Mouse (Mus musculus): ENCODE measurements at regions not wholly inside any gene's neighbourhood (a gene's known extent, or its start where the extent isn't known, plus 50 kb on each side); places are given as distances from the start of the nearest gene placed in this dataset.

GRCm38 (mm10) chr2:128301709-128302108 is 175.9 kb downstream of the Bcl2l11 start:
- no peak for DNase-seq (ENCODE audit: extremely low spot score)

- DNase-seq (ENCODE audit: extremely low spot score), result no peak
Measured at GRCm38 (mm10) chr2:128304063-128304712, 178.3 kb downstream of the Bcl2l11 start.

GRCm38 (mm10) chr2:128306693-128307092 is 180.9 kb downstream of the Bcl2l11 start:
- no peak for DNase-seq (ENCODE audit: extremely low spot score)

DNA sequence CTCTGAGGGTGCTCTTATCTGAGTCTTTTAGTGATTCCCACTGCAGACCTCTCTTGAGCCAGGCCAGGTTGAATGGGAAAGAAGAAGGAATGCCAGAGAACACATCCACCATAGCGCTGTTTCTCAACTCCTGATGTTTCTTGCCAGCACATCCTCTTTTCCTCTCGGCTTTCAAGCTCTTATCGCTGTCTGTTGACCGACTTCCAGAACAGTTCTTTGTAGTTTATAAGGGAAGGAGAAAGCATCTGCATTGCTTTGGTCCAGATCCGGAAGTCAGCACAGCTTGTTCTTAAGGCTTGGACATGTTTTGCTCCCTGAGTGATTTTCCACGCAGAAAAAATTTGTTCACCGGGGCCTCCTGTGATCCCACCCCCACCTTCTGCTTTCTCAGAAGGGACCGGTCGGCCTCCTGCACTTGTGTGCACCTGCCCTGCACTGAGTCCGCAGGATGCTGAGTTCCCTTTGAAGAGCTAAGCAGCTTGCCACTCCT is 183.7 kb downstream of the Bcl2l11 start:
- no peak for DNase-seq (ENCODE audit: extremely low spot score)

- no peak for DNase-seq (ENCODE audit: extremely low spot score)
Measured at GRCm38 (mm10) chr2:128310081-128310480, 184.2 kb downstream of the Bcl2l11 start.

DNA sequence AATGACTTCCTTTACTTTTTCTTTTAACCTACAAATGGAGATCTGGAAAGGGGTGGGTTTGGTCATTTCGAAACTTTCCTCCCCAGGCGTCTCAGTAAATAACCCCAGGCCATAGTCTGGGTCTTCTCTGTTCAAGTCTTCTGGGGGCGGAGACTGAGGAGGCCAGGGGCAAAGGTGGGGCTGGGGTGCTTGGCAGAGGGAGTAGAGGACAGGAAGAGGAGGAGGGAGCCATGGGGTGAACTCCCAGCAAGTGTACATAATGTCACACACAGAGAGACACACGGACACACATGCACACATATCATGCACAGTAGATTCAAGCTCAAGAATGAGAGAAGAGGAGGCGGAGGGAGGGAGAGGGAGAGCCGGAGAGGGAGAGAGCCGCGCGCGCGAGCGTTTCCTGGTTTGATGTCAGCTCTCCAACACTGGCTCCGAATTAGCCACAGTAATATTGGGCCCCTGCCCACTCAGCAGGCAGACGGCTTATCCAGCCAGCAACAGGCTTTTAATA is 186.3 kb downstream of the Bcl2l11 start:
- peak; percentile 56 for DNase-seq (ENCODE audit: extremely low spot score)

- DNase-seq (ENCODE audit: extremely low spot score), result no peak
Measured at GRCm38 (mm10) chr2:128312659-128313581, 187.1 kb downstream of the Bcl2l11 start.

DNA sequence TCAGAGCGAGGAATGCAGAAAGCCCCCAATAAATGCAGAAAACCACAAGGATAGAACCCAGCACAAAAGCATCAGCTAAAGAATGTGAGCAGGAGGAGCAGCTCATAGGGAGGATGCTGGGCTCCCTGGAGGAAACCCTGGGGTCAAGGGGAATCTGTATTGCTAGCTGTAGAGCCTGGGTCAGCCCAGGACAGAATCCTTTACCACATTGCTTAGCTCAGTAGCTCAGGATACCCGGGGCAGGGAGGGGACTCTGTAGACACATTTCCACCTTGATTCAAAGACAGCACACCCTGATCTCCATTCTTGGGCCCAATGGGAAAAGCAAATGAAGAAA is 187.7 kb downstream of the Bcl2l11 start:
- peak; percentile 45 for DNase-seq (ENCODE audit: extremely low spot score)

DNA sequence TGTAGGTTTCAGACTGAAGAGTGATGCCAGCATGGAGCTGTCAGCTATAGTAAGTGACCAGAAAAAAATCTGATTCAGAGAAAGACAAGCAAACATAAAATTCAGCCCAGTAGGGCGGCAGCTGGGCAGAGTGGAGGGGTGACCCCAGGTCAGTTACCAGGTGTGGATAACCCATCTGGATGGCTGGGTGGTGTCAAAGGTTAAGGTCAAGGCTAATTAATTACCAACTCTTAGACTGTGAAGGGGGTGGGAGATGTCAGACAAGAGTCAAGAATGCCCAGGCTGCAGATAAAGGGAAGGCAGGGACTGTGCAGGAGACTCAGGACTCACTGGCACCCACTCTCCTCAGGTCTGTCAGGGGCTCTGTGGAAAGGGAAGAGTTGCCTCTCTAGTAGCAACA is 188.1 kb downstream of the Bcl2l11 start:
- DNase-seq (ENCODE audit: extremely low spot score), result peak; percentile 78

DNA sequence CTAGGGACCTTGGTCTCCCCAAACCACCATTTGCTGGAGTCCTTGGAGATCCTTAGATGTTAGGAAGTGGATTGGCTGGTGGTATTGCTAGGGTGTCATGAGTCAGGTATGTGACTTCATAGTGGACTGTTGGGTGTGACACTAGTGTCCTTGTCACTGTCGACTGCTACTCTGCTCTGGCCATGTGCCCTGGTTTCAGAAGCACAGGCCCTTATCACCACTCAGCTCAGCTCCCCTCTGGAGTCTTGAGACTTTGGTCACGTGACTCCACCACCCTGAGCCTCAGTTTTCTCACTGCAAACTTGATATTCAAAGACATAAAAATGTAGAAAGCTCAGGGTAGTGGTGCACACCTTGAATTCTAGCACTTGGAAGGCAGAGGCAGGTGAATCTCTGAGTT is 190.7 kb downstream of the Bcl2l11 start:
- DNase-seq (ENCODE audit: extremely low spot score), result no peak

DNA sequence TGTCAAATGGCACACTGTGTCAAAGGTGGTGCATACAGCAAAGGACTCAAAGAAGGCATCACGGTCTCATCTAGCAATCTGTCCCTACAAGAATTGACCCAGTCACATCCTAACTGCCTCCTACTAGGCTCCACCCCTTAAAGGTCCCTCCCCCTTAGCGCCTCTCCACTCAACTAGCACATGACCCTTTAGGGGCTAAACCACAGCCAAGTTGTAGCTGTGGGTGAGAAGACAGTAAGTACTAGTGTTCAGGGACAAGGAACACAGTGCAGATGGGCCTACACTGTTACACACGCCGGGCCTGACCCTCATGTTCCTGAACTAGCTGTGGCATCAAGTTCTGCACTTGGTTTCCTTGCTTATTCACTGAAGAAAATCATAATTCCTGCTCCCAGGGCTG is 192.4 kb downstream of the Bcl2l11 start:
- no peak for DNase-seq (ENCODE audit: extremely low spot score)

DNA sequence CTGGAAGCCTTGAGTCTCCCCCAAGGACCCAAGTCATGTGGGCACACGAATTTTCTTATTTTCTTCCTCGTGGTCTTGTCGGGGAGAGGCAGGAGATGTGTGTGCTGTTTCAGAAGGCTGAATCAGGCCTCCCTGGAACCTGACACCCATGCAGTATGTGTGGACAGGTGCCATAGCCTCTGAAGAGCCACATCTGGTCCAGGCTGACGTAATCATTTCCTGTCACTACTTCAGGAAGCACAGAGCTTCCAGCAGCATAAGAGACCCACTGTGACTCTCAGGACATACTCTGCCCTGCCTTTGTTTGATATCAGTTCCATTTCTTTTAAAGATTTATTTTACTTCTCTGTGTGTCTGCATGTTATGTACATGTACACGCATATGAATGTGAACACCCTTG is 193.1 kb downstream of the Bcl2l11 start:
- no peak for DNase-seq (ENCODE audit: extremely low spot score)

GRCm38 (mm10) chr2:128321475-128321874 is 195.6 kb downstream of the Bcl2l11 start:
- no peak for DNase-seq (ENCODE audit: extremely low spot score)

GRCm38 (mm10) chr2:128324256-128325096 is 198.6 kb downstream of the Bcl2l11 start:
- DNase-seq (ENCODE audit: extremely low spot score), result no peak

- no peak for DNase-seq (ENCODE audit: extremely low spot score)
Measured at GRCm38 (mm10) chr2:128325097-128325421, 199.2 kb downstream of the Bcl2l11 start.

DNA sequence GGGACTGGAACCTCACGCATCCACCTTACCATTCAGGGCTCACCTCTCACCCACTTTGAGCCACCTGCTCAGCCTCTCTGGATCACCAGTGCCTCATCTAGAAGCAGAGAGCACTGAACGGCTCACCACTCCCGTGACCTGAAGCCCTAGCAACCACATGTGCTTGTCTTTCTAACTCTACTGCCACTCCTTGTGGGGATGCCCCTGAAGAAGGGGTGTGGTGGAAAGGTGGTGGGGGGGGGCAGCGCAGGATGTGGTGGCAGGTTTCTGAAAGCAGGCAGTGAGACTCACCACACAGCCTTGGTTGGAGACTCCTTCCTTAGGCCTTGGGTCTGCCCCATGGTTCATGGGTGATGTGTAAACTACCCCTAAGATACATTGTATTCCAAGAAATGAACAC is 199.6 kb downstream of the Bcl2l11 start:
- DNase-seq (ENCODE audit: extremely low spot score), result no peak

DNA sequence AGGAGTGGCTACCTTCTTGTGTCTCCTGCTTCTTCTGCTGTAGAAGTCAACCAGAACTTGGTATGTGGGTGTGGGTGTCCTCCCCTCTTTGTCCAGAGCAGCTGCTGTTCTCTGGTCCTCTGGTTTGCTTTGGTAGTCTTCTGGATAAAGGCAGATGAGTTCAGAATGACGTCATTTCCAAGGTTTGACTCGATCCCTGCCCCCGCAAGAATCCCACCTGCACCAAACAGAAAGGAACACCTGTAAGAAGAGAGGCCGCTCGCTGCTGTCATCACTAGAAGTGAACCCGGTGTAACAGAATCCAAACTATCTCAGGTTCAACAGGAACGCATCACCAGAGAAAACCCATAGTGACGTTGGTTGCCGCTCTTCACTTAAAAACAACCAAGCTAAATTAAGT is 205.0 kb downstream of the Bcl2l11 start:
- no peak for DNase-seq (ENCODE audit: extremely low spot score)

DNA sequence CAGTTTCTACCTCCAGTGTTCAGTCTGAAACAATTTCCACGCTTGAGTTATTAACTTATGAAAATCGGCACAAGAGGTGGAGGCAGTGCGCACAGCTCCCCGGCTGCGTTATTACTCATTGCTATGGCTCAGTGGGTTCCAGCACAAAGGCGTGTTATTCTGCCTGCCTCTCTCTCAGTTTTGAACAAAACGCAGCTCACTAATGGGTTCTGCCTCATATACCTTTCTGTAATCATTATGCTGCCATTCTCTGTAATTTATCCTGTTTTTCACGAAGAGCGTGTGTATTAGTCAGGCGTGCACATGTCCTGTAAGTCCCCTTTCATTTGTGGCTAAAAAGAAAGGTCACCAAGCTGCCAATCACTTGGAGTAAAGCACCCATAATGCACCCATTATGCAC is 205.4 kb downstream of the Bcl2l11 start:
- no peak for DNase-seq (ENCODE audit: extremely low spot score)

GRCm38 (mm10) chr2:128331681-128332080 is 205.8 kb downstream of the Bcl2l11 start:
- no peak for DNase-seq (ENCODE audit: extremely low spot score)

- DNase-seq (ENCODE audit: extremely low spot score), result no peak
Measured at GRCm38 (mm10) chr2:128333401-128334142, 207.7 kb downstream of the Bcl2l11 start.

DNA sequence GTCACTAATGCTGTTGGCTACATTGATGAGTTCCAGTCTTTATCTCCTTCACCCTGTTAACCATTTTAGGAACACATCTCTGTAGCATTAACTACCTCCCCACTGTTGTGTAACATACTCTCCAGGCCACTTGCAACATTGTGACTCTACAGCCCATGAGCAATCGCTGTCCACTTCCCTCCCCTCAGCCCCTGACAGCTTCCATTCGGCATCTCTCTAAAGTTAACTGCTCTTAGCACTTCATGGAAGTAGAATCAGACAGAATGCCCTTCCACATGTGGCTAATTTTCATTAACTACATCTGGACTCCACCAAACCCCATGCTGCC is 208.3 kb downstream of the Bcl2l11 start:
- DNase-seq (ENCODE audit: extremely low spot score), result no peak
